Mouse (Mus musculus) hindbrain, embryonic 12.5 days (tissue): ENCODE measurements at regions not wholly inside any gene's neighbourhood (a gene's known extent, or its start where the extent isn't known, plus 50 kb on each side); places are given as distances from the start of the nearest gene placed in this dataset.

Experiments used
- ATAC-seq: fragments of 200-750 bp; cut with Nextera tagmentation; 2 replicates; pipeline ENCODE4 v1.8.0; 2017; ENCODE audit warnings: moderate TSS enrichment; ENCODE audit not compliant: low FRiP score
- H3K27ac ChIP-seq: fragments of 300-500 bp; sonication (generic); 2 replicates; pipeline ENCODE4 v1.5.1; 2016; ENCODE audit warnings: mild to moderate bottlenecking
- H3K27me3 ChIP-seq: fragments of 300-500 bp; sonication (generic); 2 replicates; pipeline ENCODE4 v1.6.1; 2016; ENCODE audit warnings: mild to moderate bottlenecking
- H3K36me3 ChIP-seq: fragments of 300-500 bp; sonication (generic); 2 replicates; pipeline ENCODE4 v1.6.1; 2016; ENCODE audit warnings: mild to moderate bottlenecking
- H3K4me1 ChIP-seq: fragments of 300-500 bp; sonication (generic); 2 replicates; pipeline ENCODE4 v1.6.1; 2016
- H3K4me2 ChIP-seq: fragments of 300-500 bp; sonication (generic); replicated peaks from 2 replicates; pipeline ENCODE4 v1.6.1; 2016; ENCODE audit warnings: mild to moderate bottlenecking
- H3K4me3 ChIP-seq: fragments of 300-500 bp; sonication (generic); 2 replicates; pipeline ENCODE4 v1.5.1; 2016; ENCODE audit warnings: mild to moderate bottlenecking
- H3K9ac ChIP-seq: fragments of 300-500 bp; sonication (generic); 2 replicates; pipeline ENCODE4 v1.6.1; 2016; ENCODE audit warnings: mild to moderate bottlenecking, moderate library complexity
- H3K9me3 ChIP-seq: fragments of 300-500 bp; sonication (generic); replicated peaks from 2 replicates; pipeline ENCODE4 v1.6.1; 2016; ENCODE audit warnings: mild to moderate bottlenecking
- WGBS: fragments of 180-500 bp; shearing (Covaris S2); methylation state at CpG from one replicate; pipeline ENCODE4 v1.1.7; 2016; 5-methylcytosine and 5-hydroxymethylcytosine counted together

GRCm38 (mm10) chr17:9763110-9763509, 93.6 kb upstream of the Pabpc6 start:
- no peaks in the 10 kb centered on the region for H3K36me3 ChIP-seq
- WGBS: 21% methylated on average over 9 of the region's 9 CpGs
- no peak overlapping the region for H3K9ac ChIP-seq
- no peaks in the 10 kb centered on the region for H3K27me3 ChIP-seq
- peak overlapping the region; percentile 66 for H3K4me2 ChIP-seq
- H3K4me3 ChIP-seq: no peak overlapping the region
- peak overlapping the region; percentile 35 for H3K27ac ChIP-seq
- H3K4me1 ChIP-seq: peaks cover 44% of the 10 kb centered on the region
- ATAC-seq: no peak
- H3K9me3 ChIP-seq: no peaks in the 10 kb centered on the region

- Histone ChIP-seq H3K4me3 (no peak overlapping the region), H3K27me3 (no peaks in the 10 kb centered on the region), H3K36me3 (no peaks in the 10 kb centered on the region), H3K9me3 (no peaks in the 10 kb centered on the region), H3K27ac (peak overlapping the region; percentile 70), H3K4me2 (no peak overlapping the region), H3K9ac (no peak overlapping the region), H3K4me1 (peaks cover 44% of the 10 kb centered on the region)
- ATAC-seq: no peak
- 23% methylated on average over 7 of the region's 7 CpGs for WGBS
Observed at GRCm38 (mm10) chr17:9762436-9762835, 92.9 kb upstream of the Pabpc6 start.

- Histone ChIP-seq H3K27ac (no peak overlapping the region; the same call in 1 of the 2 replicates), H3K9ac (no peak overlapping the region), H3K4me1 (peaks cover 41% of the 10 kb centered on the region), H3K27me3 (no peaks in the 10 kb centered on the region), H3K9me3 (no peaks in the 10 kb centered on the region), H3K36me3 (no peaks in the 10 kb centered on the region), H3K4me3 (no peak overlapping the region), H3K4me2 (no peak overlapping the region)
- ATAC-seq: no peak
- WGBS: 81% methylated on average over 2 of the region's 2 CpGs
Observed at GRCm38 (mm10) chr17:9760706-9761059, 91.2 kb upstream of the Pabpc6 start.

GRCm38 (mm10) chr17:9760026-9760705, 90.6 kb upstream of the Pabpc6 start:
- no peaks in the 10 kb centered on the region for H3K27me3 ChIP-seq
- 56% methylated on average over 8 of the region's 8 CpGs for WGBS
- peaks cover 38% of the 10 kb centered on the region for H3K4me1 ChIP-seq
- peak overlapping the region; percentile 40; the same call in 1 of the 2 replicates for H3K27ac ChIP-seq
- no peaks in the 10 kb centered on the region for H3K9me3 ChIP-seq
- H3K36me3 ChIP-seq: no peaks in the 10 kb centered on the region
- H3K4me2 ChIP-seq: no peak overlapping the region
- no peak overlapping the region for H3K4me3 ChIP-seq
- ATAC-seq: no peak
- no peak overlapping the region; the same call in 1 of the 2 replicates for H3K9ac ChIP-seq

- Histone ChIP-seq H3K4me2 (no peak overlapping the region), H3K27me3 (no peaks in the 10 kb centered on the region), H3K27ac (peak overlapping the region; percentile 40; the same call in 1 of the 2 replicates), H3K9me3 (no peaks in the 10 kb centered on the region), H3K4me3 (no peak overlapping the region), H3K4me1 (peaks cover 37% of the 10 kb centered on the region), H3K9ac (no peak overlapping the region), H3K36me3 (no peaks in the 10 kb centered on the region)
- peak; percentile 14; the same call in 1 of the 2 replicates for ATAC-seq
- WGBS: 11% methylated on average over 7 of the region's 7 CpGs
Observed at GRCm38 (mm10) chr17:9759421-9759852, 89.9 kb upstream of the Pabpc6 start.

- no peak overlapping the region for H3K27ac ChIP-seq
- no peak overlapping the region for H3K9ac ChIP-seq
- 98% methylated on average over 4 of the region's 4 CpGs for WGBS
- H3K4me1 ChIP-seq: peaks cover 22% of the 10 kb centered on the region
- H3K4me3 ChIP-seq: no peak overlapping the region
- no peaks in the 10 kb centered on the region for H3K27me3 ChIP-seq
- no peaks in the 10 kb centered on the region for H3K9me3 ChIP-seq
- ATAC-seq: no peak
- H3K36me3 ChIP-seq: no peaks in the 10 kb centered on the region
- H3K4me2 ChIP-seq: no peak overlapping the region
Observed at GRCm38 (mm10) chr17:9757725-9758251, 88.3 kb upstream of the Pabpc6 start.

GRCm38 (mm10) chr17:9756675-9757074, 87.2 kb upstream of the Pabpc6 start:
- no peaks in the 10 kb centered on the region for H3K9me3 ChIP-seq
- H3K27me3 ChIP-seq: no peaks in the 10 kb centered on the region
- ATAC-seq: no peak
- H3K4me2 ChIP-seq: no peak overlapping the region
- no peaks in the 10 kb centered on the region for H3K36me3 ChIP-seq
- no peak overlapping the region for H3K9ac ChIP-seq
- 0 out of 2 replicates have a peak overlapping the region, but pooled peaks have one; percentile 12 for H3K27ac ChIP-seq
- 84% methylated on average over 12 of the region's 12 CpGs for WGBS
- H3K4me1 ChIP-seq: peaks cover 13% of the 10 kb centered on the region
- no peak overlapping the region for H3K4me3 ChIP-seq

GRCm38 (mm10) chr17:9756196-9756595, 86.7 kb upstream of the Pabpc6 start:
- Histone ChIP-seq H3K27me3 (no peaks in the 10 kb centered on the region), H3K9me3 (no peaks in the 10 kb centered on the region), H3K36me3 (no peaks in the 10 kb centered on the region), H3K9ac (no peak overlapping the region), H3K4me2 (no peak overlapping the region), H3K4me3 (no peak overlapping the region), H3K4me1 (peaks cover 14% of the 10 kb centered on the region), H3K27ac (0 out of 2 replicates have a peak overlapping the region, but pooled peaks have one; percentile 12)
- WGBS: 61% methylated on average over 3 of the region's 3 CpGs
- no peak for ATAC-seq

GRCm38 (mm10) chr17:9755576-9755975, 86.1 kb upstream of the Pabpc6 start:
- H3K4me3 ChIP-seq: no peak overlapping the region
- H3K9me3 ChIP-seq: no peaks in the 10 kb centered on the region
- no peak for ATAC-seq
- H3K9ac ChIP-seq: no peak overlapping the region
- H3K36me3 ChIP-seq: no peaks in the 10 kb centered on the region
- peaks cover 14% of the 10 kb centered on the region for H3K4me1 ChIP-seq
- no peaks in the 10 kb centered on the region for H3K27me3 ChIP-seq
- H3K27ac ChIP-seq: no peak overlapping the region
- 85% methylated on average over 4 of the region's 4 CpGs for WGBS
- H3K4me2 ChIP-seq: no peak overlapping the region

GRCm38 (mm10) chr17:9754884-9755405, 85.4 kb upstream of the Pabpc6 start:
- Histone ChIP-seq H3K9me3 (no peaks in the 10 kb centered on the region), H3K9ac (no peak overlapping the region), H3K4me3 (no peak overlapping the region), H3K27me3 (no peaks in the 10 kb centered on the region), H3K4me2 (no peak overlapping the region), H3K36me3 (no peaks in the 10 kb centered on the region), H3K4me1 (peaks cover 9% of the 10 kb centered on the region), H3K27ac (no peak overlapping the region)
- no peak for ATAC-seq
- 87% methylated on average over 2 of the region's 2 CpGs for WGBS

- H3K9ac ChIP-seq: no peak overlapping the region
- H3K27me3 ChIP-seq: no peaks in the 10 kb centered on the region
- H3K27ac ChIP-seq: no peak overlapping the region
- no peak overlapping the region for H3K4me2 ChIP-seq
- WGBS: 91% methylated on average over 4 of the region's 4 CpGs
- H3K4me1 ChIP-seq: 0 out of 2 replicates have a peak, but pooled peaks cover 2% of the 10 kb centered on the region
- H3K4me3 ChIP-seq: no peak overlapping the region
- no peaks in the 10 kb centered on the region for H3K9me3 ChIP-seq
- H3K36me3 ChIP-seq: no peaks in the 10 kb centered on the region
- ATAC-seq: no peak
Observed at GRCm38 (mm10) chr17:9752848-9753247, 83.3 kb upstream of the Pabpc6 start.

GRCm38 (mm10) chr17:9751348-9752170, 82.0 kb upstream of the Pabpc6 start:
- peak overlapping the region; percentile 48; the same call in 1 of the 2 replicates for H3K27ac ChIP-seq
- 0 out of 2 replicates have a peak, but pooled peaks cover 2% of the 10 kb centered on the region for H3K4me1 ChIP-seq
- no peaks in the 10 kb centered on the region for H3K27me3 ChIP-seq
- no peak for ATAC-seq
- 33% methylated on average over 13 of the region's 13 CpGs for WGBS
- no peak overlapping the region for H3K4me2 ChIP-seq
- no peak overlapping the region for H3K9ac ChIP-seq
- H3K36me3 ChIP-seq: no peaks in the 10 kb centered on the region
- no peaks in the 10 kb centered on the region for H3K9me3 ChIP-seq
- H3K4me3 ChIP-seq: no peak overlapping the region
